Mouse (Mus musculus): ENCODE measurements around the gene Psmd4.

GRCm38 (mm10) chr3:95010396-95010795 is 32.0 kb downstream of the Psmd4 start:
- TF ChIP-seq CHD2 (IDR thresholded peaks at IDR 0.05; ENCODE audit: low read depth, low read length) = no peak
- TF ChIP-seq HCFC1 (IDR thresholded peaks at IDR 0.05; ENCODE audit: borderline replicate concordance, insufficient read depth, low read length) = no peak
- TF ChIP-seq MAFK (IDR thresholded peaks at IDR 0.05; ENCODE audit: insufficient read depth, low read depth, low read length) = no peak
- TF ChIP-seq ZC3H11A (IDR thresholded peaks at IDR 0.05; ENCODE audit: borderline replicate concordance, low read depth, low read length) = no peak

Data from ES-E14 (cell line).